Mouse (Mus musculus) thymus, adult 2 months (tissue): ENCODE measurements around the gene Icam4. TPM values are rescaled to one million over a fixed set of nuclear protein-coding genes. Genes with fewer than 3 reads are reported as not detected.
"Not testable (repeated sequence)": the region's sequence is repeated elsewhere in the genome, so short reads cannot be mapped to it uniquely, and the experiment has no call there.

Experiments used
- DNase-seq: peaks from one replicate; pipeline ENCODE4 v3.0.0; 2021
- H3K27ac ChIP-seq: fragments of 200-500 bp; 2 replicates; pipeline ENCODE4 v1.5.1; 2012; ENCODE audit warnings: low read length, control low read depth; ENCODE audit not compliant: control insufficient read depth, insufficient read depth
- H3K27me3 ChIP-seq: fragments of 200-500 bp; 2 replicates; pipeline ENCODE4 v1.6.1; 2012; ENCODE audit warnings: mild to moderate bottlenecking, low read length, moderate library complexity, mixed read lengths; ENCODE audit not compliant: control insufficient read depth, insufficient read depth
- H3K36me3 ChIP-seq: fragments of 200-500 bp; 2 replicates; pipeline ENCODE4 v1.6.1; 2012; ENCODE audit warnings: mild to moderate bottlenecking, low read length, moderate library complexity; ENCODE audit not compliant: control insufficient read depth, insufficient read depth
- H3K4me1 ChIP-seq: fragments of 200-500 bp; replicated peaks from 2 replicates; pipeline ENCODE4 v1.6.1; 2012; ENCODE audit warnings: low read length; ENCODE audit not compliant: control insufficient read depth, insufficient read depth
- H3K4me3 ChIP-seq: fragments of 200-500 bp; 2 replicates; pipeline ENCODE4 v1.5.1; 2012; ENCODE audit warnings: mild to moderate bottlenecking, low read length, control low read depth, moderate library complexity; ENCODE audit not compliant: control insufficient read depth, insufficient read depth
- CTCF ChIP-seq: fragments of 200-500 bp; IDR thresholded peaks from 2 replicates; pipeline ENCODE4 v1.5.1; 2012; ENCODE audit warnings: mild to moderate bottlenecking, control low read depth, low read length, moderate library complexity, borderline replicate concordance; ENCODE audit not compliant: control insufficient read depth, poor library complexity, insufficient read depth; ENCODE audit errors: extremely low read depth
- POLR2A ChIP-seq: fragments of 200-500 bp; IDR thresholded peaks from 2 replicates; pipeline ENCODE4 v1.6.1; 2012; ENCODE audit warnings: mild to moderate bottlenecking, low read length, control low read depth, moderate library complexity; ENCODE audit not compliant: control insufficient read depth, poor library complexity, insufficient read depth; ENCODE audit errors: extremely low read depth
- WGBS: fragments of 180-500 bp; shearing (Covaris S2); methylation state at CpG from one replicate; pipeline ENCODE4 v1.1.7; 2018; 5-methylcytosine and 5-hydroxymethylcytosine counted together
- polyA plus RNA-seq: library from polyadenylated mRNA; depleted of rRNA; stranded (reverse); fragments of >200 nt; gene quantifications from 2 replicates; pipeline ENCODE4 v1.2.3, GENCODE M21; 2012

Gene Icam4
- polyA plus RNA-seq, 1 experiment, result 0.71 TPM

DNA sequence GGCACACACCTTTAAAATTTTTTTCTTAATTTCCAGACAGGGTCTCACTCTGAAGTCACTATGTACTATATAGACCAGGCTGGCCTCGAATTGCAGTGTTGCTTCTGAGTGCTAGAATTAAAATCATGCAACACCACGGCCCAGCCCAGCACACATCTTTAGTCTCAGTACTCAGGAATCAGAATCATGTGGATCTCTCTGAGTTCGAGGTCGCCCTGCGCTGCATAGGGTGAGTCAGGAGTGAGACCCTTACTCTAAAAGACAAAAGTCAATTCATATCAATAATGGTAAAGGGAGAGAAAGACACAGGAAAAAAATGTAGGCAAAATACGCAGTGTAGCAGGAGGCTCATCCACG is 26.9 kb upstream of the Icam4 start:
- Histone ChIP-seq H3K4me3 (peak overlapping the region; percentile 73), H3K27ac (no peak overlapping the region), H3K36me3 (peaks cover 3% of the 10 kb centered on the region; the same call in 1 of the 2 replicates), H3K4me1 (peaks cover 3% of the 10 kb centered on the region; the same call in 1 of the 2 replicates), H3K27me3 (no peaks in the 10 kb centered on the region)
- no peak for DNase-seq
- TF ChIP-seq POLR2A (no peak), CTCF (no peak)
- WGBS, result 10% methylated on average over 7 of the region's 7 CpGs

GRCm38 (mm10) chr9:21002627-21003551 is 26.3 kb upstream of the Icam4 start, which contains the start of gene Mrpl4:
Mrpl4 (plus strand) TSS chr9:21002738.
- Histone ChIP-seq H3K36me3 (peaks cover 8% of the 10 kb centered on the region), H3K4me3 (peak within 1 kb of the TSS; percentile 73), H3K4me1 (peaks cover 3% of the 10 kb centered on the region; the same call in 1 of the 2 replicates), H3K27ac (no peak within 1 kb of the TSS), H3K27me3 (no peaks in the 10 kb centered on the region)
- DNase-seq, result peak; percentile 80
- under 1% methylated on average over 72 of the region's 72 CpGs for WGBS
- TF ChIP-seq POLR2A (peak; percentile 51; the same call in 1 of the 2 replicates), CTCF (peak; percentile 48; the same call in 1 of the 2 replicates)

DNA sequence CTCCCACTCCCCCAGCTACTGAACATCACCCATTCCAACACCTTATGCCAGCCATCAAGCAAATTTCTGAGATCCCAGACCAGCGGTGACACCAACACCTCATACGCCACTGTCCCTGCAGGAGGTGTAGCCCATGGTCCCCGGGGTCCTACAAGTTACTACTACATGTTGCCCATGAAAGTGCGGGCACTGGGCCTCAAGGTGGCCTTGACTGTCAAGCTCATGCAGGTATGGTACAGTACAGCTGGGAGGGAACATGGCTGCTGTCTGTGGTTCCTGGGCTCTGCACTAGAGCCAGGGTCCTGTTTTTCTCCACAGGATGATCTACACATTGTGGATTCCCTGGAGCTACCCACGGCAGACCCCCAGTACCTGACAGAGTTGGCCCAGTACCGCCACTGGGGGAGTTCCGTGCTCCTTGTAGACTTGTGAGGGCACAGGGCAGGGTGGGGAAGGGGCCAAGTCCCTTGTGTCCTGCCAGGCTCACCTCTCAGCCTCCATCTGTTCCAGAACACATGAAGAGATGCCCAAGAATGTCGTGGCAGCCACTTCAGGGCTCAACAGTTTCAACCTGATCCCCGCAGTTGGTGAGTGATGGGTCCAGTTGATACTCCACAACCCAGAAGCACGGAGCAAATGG is 21.7 kb upstream of the Icam4 start:
- no peak for DNase-seq
- Histone ChIP-seq H3K27me3 (no peaks in the 10 kb centered on the region), H3K36me3 (peaks cover 10% of the 10 kb centered on the region), H3K4me1 (peaks cover 3% of the 10 kb centered on the region; the same call in 1 of the 2 replicates), H3K27ac (no peak overlapping the region), H3K4me3 (no peak overlapping the region)
- TF ChIP-seq CTCF, result no peak
- TF ChIP-seq POLR2A, result no peak
- WGBS, result 96% methylated on average over 10 of the region's 10 CpGs

GRCm38 (mm10) chr9:21008007-21008406 is 21.2 kb upstream of the Icam4 start:
- WGBS, result 88% methylated on average over 7 of the region's 7 CpGs
- Histone ChIP-seq H3K4me3 (no peak overlapping the region), H3K4me1 (peaks cover 3% of the 10 kb centered on the region; the same call in 1 of the 2 replicates), H3K36me3 (peaks cover 10% of the 10 kb centered on the region), H3K27me3 (no peaks in the 10 kb centered on the region), H3K27ac (no peak overlapping the region)
- no peak for TF ChIP-seq CTCF
- no peak for TF ChIP-seq POLR2A
- no peak for DNase-seq

DNA sequence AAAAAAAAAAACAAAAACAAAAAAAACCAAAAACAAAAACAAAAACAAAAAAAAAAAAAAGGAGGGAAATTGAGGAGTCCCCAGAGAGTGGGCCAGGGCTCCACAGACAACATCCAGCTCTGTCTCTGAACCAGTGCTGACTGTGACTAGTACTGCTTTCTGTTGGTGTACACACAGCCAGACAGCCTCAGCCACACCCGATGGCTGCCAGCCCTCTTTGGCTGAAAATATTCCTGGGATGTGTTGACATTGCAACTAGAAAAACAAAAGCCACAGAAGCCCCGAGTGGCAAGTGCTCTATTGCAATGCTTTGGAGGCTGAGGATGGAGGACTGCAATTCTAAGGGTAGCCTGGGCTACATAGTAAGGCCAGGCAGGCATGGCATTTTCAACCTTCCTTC is 18.8 kb upstream of the Icam4 start:
- Histone ChIP-seq H3K27ac (no peak overlapping the region), H3K4me1 (peaks cover 10% of the 10 kb centered on the region), H3K4me3 (no peak overlapping the region), H3K27me3 (no peaks in the 10 kb centered on the region), H3K36me3 (peaks cover 10% of the 10 kb centered on the region)
- no peak for DNase-seq
- WGBS, result 76% methylated on average over 2 of the region's 2 CpGs
- TF ChIP-seq POLR2A (no peak), CTCF (no peak)

GRCm38 (mm10) chr9:21010939-21011541 is 18.1 kb upstream of the Icam4 start:
- not testable (repeated sequence) for H3K4me3 ChIP-seq, DNase-seq, H3K27ac ChIP-seq, H3K36me3 ChIP-seq, H3K27me3 ChIP-seq
- peaks cover 14% of the 10 kb centered on the region for H3K4me1 ChIP-seq
- WGBS, result 74% methylated on average over 9 of the region's 9 CpGs
